In the genomic region with DNA sequence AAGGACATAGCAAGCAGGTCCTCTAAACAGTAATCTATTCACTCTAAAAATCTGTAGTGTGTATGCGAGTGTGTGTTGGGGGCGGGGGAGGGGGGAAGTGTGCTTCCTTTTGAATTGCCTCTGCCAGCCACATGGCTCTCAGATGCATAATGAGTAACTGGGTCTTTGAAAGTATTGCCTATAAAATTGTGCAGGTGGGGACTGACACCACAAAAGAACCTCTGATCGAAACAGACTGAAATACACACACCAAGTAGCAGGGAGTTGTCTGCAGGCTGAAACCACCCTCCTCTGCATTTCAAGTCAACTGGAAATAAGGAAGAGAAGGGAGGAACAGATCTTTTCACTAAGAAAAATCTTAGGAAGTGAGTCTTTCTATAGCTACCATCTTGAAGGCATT, we compare ENCODE assay signal across 29 mouse cellular contexts.
"Had no signal": no experiment of that assay in that cellular context is flagged by ENCODE, and none has a peak within 500 bp of the region (broad histone marks: within the 10 kb centered on the region; RNA-seq: fewer than 3 reads in every experiment).

No protein-coding gene starts in this region.

- DNase-seq: gastrocnemius, adult 2 months; gastrocnemius, postnatal 14 days; gastrocnemius, postnatal 36 days; heart, adult 11 months; heart, adult 2 months; heart, postnatal 14 days; heart, postnatal 36 days; kidney, adult 11 months; kidney, adult 2 months; kidney, adult 9 months; kidney, postnatal 14 days; kidney, postnatal 36 days; layer of hippocampus, adult 9-11 months; layer of hippocampus, postnatal 36 days; left cerebral cortex, postnatal 4 days; liver; liver, embryonic 13.5 days had no signal

- ATAC-seq: hindbrain, postnatal 0 days; intestine, embryonic 16.5 days had no signal

- H3K27ac ChIP-seq: gastrocnemius, adult 2 months; heart, adult 2 months; heart, embryonic 13.5 days; heart, embryonic 15.5 days; hindbrain, embryonic 10.5 days; hindbrain, embryonic 12.5 days; hindbrain, embryonic 15.5 days; hindbrain, postnatal 0 days; kidney, embryonic 15.5 days; kidney, postnatal 0 days; liver, embryonic 13.5 days; liver, embryonic 15.5 days had no signal

- H3K27me3 ChIP-seq: heart, embryonic 13.5 days; heart, embryonic 15.5 days; hindbrain, embryonic 12.5 days; hindbrain, embryonic 15.5 days; kidney, embryonic 15.5 days; liver, embryonic 13.5 days; liver, embryonic 15.5 days had no signal

- H3K9ac ChIP-seq: heart, embryonic 13.5 days; heart, embryonic 15.5 days; hindbrain, embryonic 12.5 days; hindbrain, embryonic 15.5 days; kidney, embryonic 15.5 days; liver, embryonic 13.5 days; liver, embryonic 15.5 days had no signal

- H3K4me2 ChIP-seq: heart, embryonic 11.5 days; heart, embryonic 13.5 days; heart, embryonic 15.5 days; hindbrain, embryonic 12.5 days; hindbrain, embryonic 15.5 days; kidney, embryonic 15.5 days; liver, embryonic 11.5 days; liver, embryonic 13.5 days; liver, embryonic 15.5 days had no signal

- H3K36me3 ChIP-seq: heart, embryonic 13.5 days; heart, embryonic 15.5 days; hindbrain, embryonic 10.5 days; hindbrain, embryonic 12.5 days; hindbrain, embryonic 15.5 days; kidney, embryonic 15.5 days; liver, embryonic 13.5 days; liver, embryonic 15.5 days had no signal

- H3K4me3 ChIP-seq: gastrocnemius, adult 2 months; heart, adult 2 months; heart, embryonic 13.5 days; heart, embryonic 15.5 days; hindbrain, embryonic 10.5 days; hindbrain, embryonic 12.5 days; hindbrain, embryonic 15.5 days; kidney, embryonic 15.5 days; liver, embryonic 13.5 days; liver, embryonic 15.5 days had no signal

- H3K4me1 ChIP-seq: heart, embryonic 13.5 days; heart, embryonic 15.5 days; hindbrain, embryonic 12.5 days; hindbrain, embryonic 15.5 days; kidney, embryonic 15.5 days; liver, embryonic 13.5 days; liver, embryonic 15.5 days had no signal

- H3K9me3 ChIP-seq: heart, embryonic 13.5 days; heart, embryonic 15.5 days; hindbrain, embryonic 10.5 days; hindbrain, embryonic 12.5 days; hindbrain, embryonic 15.5 days; kidney, embryonic 15.5 days; liver, embryonic 13.5 days; liver, embryonic 15.5 days had no signal
